Mouse (Mus musculus): ENCODE measurements around the gene Casc3. TPM values are rescaled to one million over a fixed set of nuclear protein-coding genes. Genes with fewer than 3 reads are reported as not detected.
"Not testable (repeated sequence)": the region's sequence is repeated elsewhere in the genome, so short reads cannot be mapped to it uniquely, and the experiment has no call there.

The Casc3 gene
- polyA plus RNA-seq, 1 experiment from 2014 or later = 37.2 TPM

GRCm38 (mm10) chr11:98797909-98798308 lies 6.8 kb upstream of the Casc3 start:
- H3K27me3 ChIP-seq (ENCODE audit: insufficient read depth, poor library complexity, severe bottlenecking) = no peaks in the 10 kb centered on the region
- peak overlapping the region; percentile 98 for H3K27ac ChIP-seq
- H3K36me3 ChIP-seq = peaks cover 47% of the 10 kb centered on the region
- WGBS = 60% methylated on average over 4 of the region's 4 CpGs
- no peaks in the 10 kb centered on the region for H3K9me3 ChIP-seq
- peaks cover 21% of the 10 kb centered on the region for H3K4me1 ChIP-seq
- no peak for DNase-seq (ENCODE audit: low spot score)
- H3K4me3 ChIP-seq = peak overlapping the region; percentile 89

DNA sequence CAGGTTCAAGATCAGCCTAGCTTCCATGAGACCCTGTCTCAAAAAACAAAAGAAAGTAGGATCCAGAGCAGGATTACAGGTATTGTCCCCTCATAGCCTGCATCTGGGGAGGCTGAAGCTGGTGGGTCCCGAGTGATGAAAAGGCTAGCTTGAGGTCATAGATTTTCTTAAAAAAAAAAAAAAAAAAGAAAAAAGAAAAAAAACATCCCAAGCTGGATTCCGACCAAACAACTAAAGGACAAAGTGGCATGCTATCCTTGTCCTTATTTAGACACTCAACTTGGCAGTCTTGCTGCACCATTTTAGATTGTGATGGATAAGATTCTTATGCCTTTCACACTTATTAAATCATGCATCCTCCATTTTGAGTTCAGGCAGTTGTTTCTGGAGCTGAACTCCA lies 3.7 kb downstream of the Casc3 start:
- H3K27ac ChIP-seq = peak overlapping the region; percentile 98; the same call in 1 of the 2 replicates
- DNase-seq (ENCODE audit: low spot score) = no peak
- H3K27me3 ChIP-seq (ENCODE audit: insufficient read depth, poor library complexity, severe bottlenecking) = no peaks in the 10 kb centered on the region
- peak overlapping the region; percentile 88; the same call in 1 of the 2 replicates for H3K4me3 ChIP-seq
- WGBS = 83% methylated on average over 2 of the region's 2 CpGs
- H3K9me3 ChIP-seq = no peaks in the 10 kb centered on the region
- H3K4me1 ChIP-seq = peaks cover 29% of the 10 kb centered on the region
- peaks cover 68% of the 10 kb centered on the region for H3K36me3 ChIP-seq

DNA sequence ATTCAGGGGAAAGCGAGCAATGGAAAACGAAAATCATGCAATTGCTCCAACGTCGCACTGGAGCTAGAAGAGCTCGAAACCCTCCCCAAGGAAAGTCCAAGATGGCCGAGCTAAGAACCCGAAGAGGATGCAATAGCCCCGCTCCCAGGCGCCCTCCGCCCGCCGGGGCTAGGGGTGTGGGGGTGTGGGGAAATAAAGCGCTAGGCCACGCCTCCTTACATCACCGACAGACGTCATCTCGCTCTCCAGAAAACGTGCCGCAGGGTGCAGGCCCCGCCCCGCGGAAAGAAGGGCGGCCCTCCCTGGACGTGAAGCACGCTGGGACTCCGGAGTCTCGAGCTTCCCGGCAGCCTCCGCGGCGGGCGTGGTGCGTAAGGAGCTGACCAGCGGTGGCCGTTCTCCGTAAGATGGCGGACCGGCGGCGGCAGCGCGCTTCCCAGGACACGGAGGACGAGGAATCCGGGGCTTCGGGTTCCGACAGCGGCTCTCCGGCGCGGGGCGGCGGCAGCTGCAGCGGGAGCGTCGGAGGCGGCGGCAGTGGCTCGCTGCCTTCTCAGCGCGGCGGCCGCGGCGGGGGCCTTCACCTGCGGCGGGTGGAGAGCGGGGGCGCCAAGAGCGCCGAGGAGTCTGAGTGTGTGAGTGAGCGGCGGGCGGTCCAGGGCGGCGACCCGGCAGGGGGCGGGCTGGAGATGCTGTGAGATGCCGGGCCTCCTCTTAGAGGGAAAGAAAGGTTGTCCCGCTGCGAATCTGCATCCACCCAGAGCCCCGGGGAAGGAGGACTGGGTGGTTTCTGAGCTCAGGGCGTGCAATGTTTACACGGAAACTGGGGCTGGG lies 5.0 kb downstream of the Casc3 start:
- H3K4me1 ChIP-seq = peaks cover 22% of the 10 kb centered on the region
- H3K4me3 ChIP-seq = peak overlapping the region; percentile 88
- H3K9me3 ChIP-seq = no peaks in the 10 kb centered on the region
- peak overlapping the region; percentile 98 for H3K27ac ChIP-seq
- peaks cover 68% of the 10 kb centered on the region for H3K36me3 ChIP-seq
- no peaks in the 10 kb centered on the region for H3K27me3 ChIP-seq (ENCODE audit: insufficient read depth, poor library complexity, severe bottlenecking)
- DNase-seq (ENCODE audit: low spot score) = peak; percentile 100
- under 1% methylated on average over 80 of the region's 84 CpGs for WGBS

GRCm38 (mm10) chr11:98810686-98811085 lies 6.0 kb downstream of the Casc3 start:
- WGBS = 70% methylated on average over 7 of the region's 7 CpGs
- H3K4me1 ChIP-seq = peaks cover 22% of the 10 kb centered on the region
- H3K9me3 ChIP-seq = no peaks in the 10 kb centered on the region
- no peak for DNase-seq (ENCODE audit: low spot score)
- peak overlapping the region; percentile 98; the same call in 1 of the 2 replicates for H3K27ac ChIP-seq
- peaks cover 68% of the 10 kb centered on the region for H3K36me3 ChIP-seq
- no peaks in the 10 kb centered on the region for H3K27me3 ChIP-seq (ENCODE audit: insufficient read depth, poor library complexity, severe bottlenecking)
- peak overlapping the region; percentile 88 for H3K4me3 ChIP-seq

DNA sequence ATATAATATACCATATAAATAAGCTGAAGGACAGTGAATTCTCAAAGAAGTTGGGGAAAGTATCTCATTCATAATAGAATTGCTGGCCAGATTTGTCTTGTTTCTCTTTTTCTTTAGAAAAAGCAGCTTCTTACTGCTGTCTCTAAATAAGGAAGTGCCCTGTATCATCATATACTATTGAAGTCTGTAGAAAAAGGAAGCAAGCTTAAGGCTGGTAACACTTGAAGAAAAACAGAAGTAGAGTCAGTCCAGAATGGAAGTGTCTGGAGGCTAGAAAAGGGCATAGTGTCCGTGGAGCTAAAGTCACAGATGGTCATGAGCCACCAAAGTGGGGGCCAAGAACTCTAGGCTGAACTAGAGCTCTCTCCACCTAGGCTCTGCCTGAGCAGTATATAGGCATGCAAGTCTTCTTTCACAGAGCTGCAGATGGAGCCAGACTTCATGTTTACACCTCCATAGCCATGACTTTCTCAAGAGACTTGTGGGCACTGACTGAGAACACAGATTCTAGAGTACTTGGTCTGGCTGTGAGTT lies 12.1 kb downstream of the Casc3 start:
- WGBS = 92% methylated on average over 1 of the region's 1 CpGs
- no peaks in the 10 kb centered on the region for H3K9me3 ChIP-seq
- no peaks in the 10 kb centered on the region for H3K4me1 ChIP-seq
- DNase-seq (ENCODE audit: low spot score) = no peak
- H3K4me3 ChIP-seq = no peak overlapping the region
- no peaks in the 10 kb centered on the region for H3K27me3 ChIP-seq (ENCODE audit: insufficient read depth, poor library complexity, severe bottlenecking)
- peaks cover 96% of the 10 kb centered on the region for H3K36me3 ChIP-seq
- H3K27ac ChIP-seq = no peak overlapping the region

DNA sequence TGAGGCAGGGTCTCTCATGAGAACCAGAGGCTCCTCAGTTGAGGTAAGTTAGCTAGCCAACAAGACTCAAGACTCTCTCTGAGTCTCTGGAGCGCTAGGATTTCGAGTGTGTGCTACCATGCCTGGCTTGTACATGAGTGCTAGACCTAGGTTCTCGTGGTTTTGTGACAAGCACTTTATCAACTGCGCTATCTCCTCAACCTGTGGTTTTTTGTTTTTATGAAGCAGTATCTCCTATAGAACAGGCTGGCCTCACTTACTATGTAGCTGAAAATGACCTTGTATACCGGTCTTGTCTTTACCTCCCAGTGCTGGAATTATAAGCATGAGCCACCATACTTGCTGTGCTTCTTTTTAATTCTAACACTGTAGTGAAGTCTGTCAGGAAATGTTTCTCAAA lies 16.3 kb downstream of the Casc3 start:
- Histone ChIP-seq H3K4me3 (no peak overlapping the region), H3K9me3 (no peaks in the 10 kb centered on the region), H3K27me3 (ENCODE audit: insufficient read depth, poor library complexity, severe bottlenecking) (no peaks in the 10 kb centered on the region), H3K4me1 (no peaks in the 10 kb centered on the region), H3K27ac (no peak overlapping the region), H3K36me3 (peaks cover 97% of the 10 kb centered on the region)
- DNase-seq (ENCODE audit: low spot score) = no peak
- WGBS = 91% methylated on average over 5 of the region's 5 CpGs

- H3K9me3 ChIP-seq; DNase-seq (ENCODE audit: low spot score); H3K4me3 ChIP-seq; H3K27ac ChIP-seq; H3K27me3 ChIP-seq (ENCODE audit: insufficient read depth, poor library complexity, severe bottlenecking); H3K4me1 ChIP-seq: not testable (repeated sequence)
- WGBS = 93% methylated on average over 2 of the region's 2 CpGs
- peaks cover 99% of the 10 kb centered on the region for H3K36me3 ChIP-seq
These were observed 21.4 kb downstream of the Casc3 start for GRCm38 (mm10) chr11:98826071-98826470.

- no peak for DNase-seq (ENCODE audit: low spot score)
- 80% methylated on average over 2 of the region's 2 CpGs for WGBS
- H3K36me3 ChIP-seq = peaks cover 99% of the 10 kb centered on the region
- H3K4me1 ChIP-seq = no peaks in the 10 kb centered on the region
- H3K4me3 ChIP-seq = no peak overlapping the region
- H3K9me3 ChIP-seq = no peaks in the 10 kb centered on the region
- H3K27me3 ChIP-seq (ENCODE audit: insufficient read depth, poor library complexity, severe bottlenecking) = no peaks in the 10 kb centered on the region
- H3K27ac ChIP-seq = no peak overlapping the region
These were observed 23.2 kb downstream of the Casc3 start for GRCm38 (mm10) chr11:98827877-98828276.

GRCm38 (mm10) chr11:98829091-98829775 lies 24.5 kb downstream of the Casc3 start:
- H3K36me3 ChIP-seq = peaks cover 99% of the 10 kb centered on the region

GRCm38 (mm10) chr11:98829875-98830274 lies 25.2 kb downstream of the Casc3 start:
- no peak overlapping the region for H3K27ac ChIP-seq
- no peak overlapping the region for H3K4me3 ChIP-seq
- no peak for DNase-seq (ENCODE audit: low spot score)
- H3K4me1 ChIP-seq = no peaks in the 10 kb centered on the region
- H3K9me3 ChIP-seq = no peaks in the 10 kb centered on the region
- peaks cover 99% of the 10 kb centered on the region for H3K36me3 ChIP-seq
- no peaks in the 10 kb centered on the region for H3K27me3 ChIP-seq (ENCODE audit: insufficient read depth, poor library complexity, severe bottlenecking)
- WGBS = 78% methylated on average over 4 of the region's 4 CpGs

More at GRCm38 (mm10) chr11:98829091-98829775, 24.5 kb downstream of the Casc3 start:
- DNase-seq (ENCODE audit: low spot score) = no peak
- H3K27me3 ChIP-seq (ENCODE audit: insufficient read depth, poor library complexity, severe bottlenecking) = no peaks in the 10 kb centered on the region
- H3K27ac ChIP-seq = no peak overlapping the region
- 76% methylated on average over 12 of the region's 12 CpGs for WGBS
- H3K4me1 ChIP-seq = no peaks in the 10 kb centered on the region
- H3K9me3 ChIP-seq = no peaks in the 10 kb centered on the region
- no peak overlapping the region for H3K4me3 ChIP-seq

DNA sequence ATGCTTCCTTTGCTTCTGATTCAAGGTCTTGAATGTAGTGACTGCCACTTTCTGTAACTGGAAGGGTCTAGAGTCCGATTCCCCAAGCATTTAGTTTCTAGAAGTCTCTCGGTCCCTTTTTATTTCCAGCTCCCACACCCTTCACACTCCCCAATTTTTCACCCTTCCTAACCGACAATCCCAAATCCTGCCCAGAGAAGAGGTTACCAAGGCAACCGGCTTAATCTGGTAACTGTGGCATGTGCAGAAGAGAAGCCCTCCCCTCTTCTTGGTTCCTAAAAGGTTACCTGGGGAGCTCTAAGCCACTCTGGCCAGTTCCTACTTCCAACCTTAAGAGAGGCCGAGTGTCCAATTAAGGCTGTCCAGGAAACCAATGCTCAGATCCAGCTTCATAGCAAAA lies 30.6 kb downstream of the Casc3 start:
- DNase-seq (ENCODE audit: low spot score) = no peak
- peaks cover 47% of the 10 kb centered on the region for H3K36me3 ChIP-seq
- 43% methylated on average over 5 of the region's 5 CpGs for WGBS
- peaks cover 32% of the 10 kb centered on the region for H3K4me1 ChIP-seq
- H3K27ac ChIP-seq = no peak overlapping the region
- peaks cover 31% of the 10 kb centered on the region for H3K27me3 ChIP-seq (ENCODE audit: insufficient read depth, poor library complexity, severe bottlenecking)
- no peak overlapping the region for H3K4me3 ChIP-seq
- no peaks in the 10 kb centered on the region for H3K9me3 ChIP-seq

DNA sequence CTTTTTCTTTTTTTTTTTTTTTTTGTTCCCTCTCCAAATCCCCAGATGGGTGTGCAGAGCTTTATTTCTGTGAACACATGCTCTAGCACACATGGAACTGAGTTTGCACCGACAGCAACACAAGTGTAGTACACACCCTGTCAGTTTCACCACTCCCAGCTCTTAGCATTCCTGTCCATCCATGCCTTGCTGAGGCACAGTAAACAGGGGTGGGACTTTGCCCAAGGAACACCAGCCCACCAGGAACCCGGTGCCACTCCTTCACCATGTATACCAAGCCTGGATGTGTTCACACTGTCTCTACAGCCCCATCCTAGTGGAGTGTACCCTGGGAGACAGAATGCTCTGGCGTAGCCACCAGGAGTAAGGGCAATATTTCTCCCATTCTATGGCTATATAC lies 31.0 kb downstream of the Casc3 start:
- H3K4me3 ChIP-seq = no peak overlapping the region
- DNase-seq (ENCODE audit: low spot score) = no peak
- H3K4me1 ChIP-seq = peaks cover 32% of the 10 kb centered on the region
- H3K27me3 ChIP-seq (ENCODE audit: insufficient read depth, poor library complexity, severe bottlenecking) = peaks cover 31% of the 10 kb centered on the region
- no peaks in the 10 kb centered on the region for H3K9me3 ChIP-seq
- no peak overlapping the region for H3K27ac ChIP-seq
- peaks cover 43% of the 10 kb centered on the region for H3K36me3 ChIP-seq
- WGBS = 58% methylated on average over 3 of the region's 3 CpGs

DNA sequence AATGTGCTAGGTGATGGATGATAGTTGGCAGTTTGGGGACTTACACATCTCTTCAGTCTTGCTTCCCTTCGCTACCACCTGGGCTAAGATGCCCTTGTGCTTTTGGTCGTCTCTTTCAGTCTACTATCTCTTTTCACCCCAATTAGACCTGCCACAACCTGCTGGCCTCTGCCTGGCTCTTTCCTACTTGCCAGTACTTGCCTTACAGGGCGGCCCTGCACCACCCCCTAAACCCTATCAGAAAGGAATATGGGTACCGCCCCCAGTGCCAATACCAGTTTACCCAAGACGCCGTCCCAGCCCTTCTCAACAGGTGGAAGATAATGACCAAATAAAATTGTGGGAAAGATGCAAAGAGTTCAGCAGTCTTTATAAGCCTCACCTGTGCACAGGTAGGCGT lies 31.4 kb downstream of the Casc3 start:
- 27% methylated on average over 7 of the region's 7 CpGs for WGBS

More for the DNA sequence above, 31.4 kb downstream of the Casc3 start:
- Histone ChIP-seq H3K4me3 (peak overlapping the region; percentile 76), H3K27me3 (ENCODE audit: insufficient read depth, poor library complexity, severe bottlenecking) (peaks cover 31% of the 10 kb centered on the region), H3K36me3 (peaks cover 39% of the 10 kb centered on the region), H3K4me1 (peaks cover 32% of the 10 kb centered on the region), H3K27ac (no peak overlapping the region), H3K9me3 (no peaks in the 10 kb centered on the region)
- no peak for DNase-seq (ENCODE audit: low spot score)

Measured in heart, embryonic 10.5 days (tissue).